Mouse (Mus musculus) MEL-GATA-1-ER (cell line): ENCODE results near the gene Atp8b2.

Experiments used
- DNase-seq: peaks from one replicate; pipeline ENCODE4 v3.0.0-alpha.2; 2012; ENCODE audit warnings: low read depth; ENCODE audit errors: extremely low read depth

Atp8b2 gene

DNA sequence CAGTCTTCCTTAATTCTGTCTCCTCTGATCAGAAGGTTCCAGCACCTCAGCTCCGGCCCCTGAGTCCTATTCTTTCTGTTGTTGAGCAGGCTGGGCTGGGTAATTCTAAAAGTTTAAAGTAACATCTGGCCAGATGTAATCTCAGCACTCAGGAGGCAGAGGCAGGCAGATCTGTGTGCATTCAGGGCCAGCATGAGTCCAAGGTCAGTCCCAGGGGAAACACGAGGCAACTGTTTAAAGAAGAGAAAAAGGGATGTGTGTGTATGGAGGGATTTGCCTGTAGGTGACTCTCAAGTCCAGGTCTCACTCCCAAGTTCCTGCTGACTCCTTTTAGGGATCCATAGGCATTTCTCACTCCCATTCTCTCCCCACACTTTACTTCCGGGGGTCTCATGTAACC is 55.5 kb downstream of the Atp8b2 start:
- no peak for DNase-seq

DNA sequence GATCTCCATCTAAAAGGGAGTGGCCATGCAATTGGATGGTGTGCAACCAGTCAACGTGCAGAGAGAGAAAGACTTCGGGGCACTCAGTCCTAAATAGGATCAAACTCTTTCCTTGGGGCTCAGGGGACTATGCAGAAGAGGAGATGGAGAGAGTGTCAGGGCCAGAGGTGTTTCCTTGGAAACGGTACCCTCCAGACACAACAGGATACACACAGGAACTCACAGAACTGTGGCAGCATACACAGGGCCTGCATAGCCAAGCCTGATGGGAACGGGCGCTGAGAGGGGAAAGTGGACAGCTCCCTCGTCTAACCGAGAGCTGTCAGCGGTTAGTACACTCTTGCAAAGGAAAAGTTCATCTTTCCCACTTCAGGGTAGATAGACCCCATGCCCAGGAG is 63.8 kb downstream of the Atp8b2 start:
- DNase-seq: no peak

GRCm38 (mm10) chr3:89898870-89899510 is 64.3 kb downstream of the Atp8b2 start:
- DNase-seq: no peak

- DNase-seq: no peak
Measured at GRCm38 (mm10) chr3:89898011-89898410, 65.3 kb downstream of the Atp8b2 start.

DNA sequence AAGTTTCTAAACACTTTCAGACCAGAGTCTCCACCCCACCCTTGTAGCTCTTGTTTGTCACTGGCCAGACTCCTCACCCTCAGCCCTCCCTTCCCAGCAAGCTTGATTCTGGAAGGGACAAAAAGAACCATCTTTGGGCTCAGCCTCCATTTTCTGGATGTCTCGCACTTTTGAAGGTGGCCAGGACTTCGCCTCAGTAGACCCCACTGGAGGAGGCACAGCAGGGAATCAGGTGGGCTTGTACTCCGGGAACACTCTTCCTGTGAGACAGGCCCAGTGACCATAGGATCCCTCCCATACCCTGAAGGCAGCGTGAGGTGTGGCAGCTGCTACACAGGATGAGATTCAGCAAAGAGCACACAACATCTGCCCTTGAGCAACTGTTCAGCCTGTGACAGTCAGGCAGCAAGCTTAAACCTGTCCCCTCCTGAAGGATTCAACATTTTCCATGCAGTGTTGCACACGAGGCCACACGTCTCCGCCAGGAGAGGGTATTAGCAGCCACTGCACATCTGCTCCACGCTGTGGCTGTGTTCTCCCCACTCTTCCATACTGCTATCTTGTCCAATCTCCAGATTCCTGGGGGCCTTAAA is 66.0 kb downstream of the Atp8b2 start:
- no peak for DNase-seq

- DNase-seq: no peak
Measured at GRCm38 (mm10) chr3:89896571-89896970, 66.7 kb downstream of the Atp8b2 start.

- DNase-seq: no peak
Measured at GRCm38 (mm10) chr3:89892517-89893106, 70.7 kb downstream of the Atp8b2 start.

- no peak for DNase-seq
Measured at GRCm38 (mm10) chr3:89891696-89892095, 71.6 kb downstream of the Atp8b2 start.

DNA sequence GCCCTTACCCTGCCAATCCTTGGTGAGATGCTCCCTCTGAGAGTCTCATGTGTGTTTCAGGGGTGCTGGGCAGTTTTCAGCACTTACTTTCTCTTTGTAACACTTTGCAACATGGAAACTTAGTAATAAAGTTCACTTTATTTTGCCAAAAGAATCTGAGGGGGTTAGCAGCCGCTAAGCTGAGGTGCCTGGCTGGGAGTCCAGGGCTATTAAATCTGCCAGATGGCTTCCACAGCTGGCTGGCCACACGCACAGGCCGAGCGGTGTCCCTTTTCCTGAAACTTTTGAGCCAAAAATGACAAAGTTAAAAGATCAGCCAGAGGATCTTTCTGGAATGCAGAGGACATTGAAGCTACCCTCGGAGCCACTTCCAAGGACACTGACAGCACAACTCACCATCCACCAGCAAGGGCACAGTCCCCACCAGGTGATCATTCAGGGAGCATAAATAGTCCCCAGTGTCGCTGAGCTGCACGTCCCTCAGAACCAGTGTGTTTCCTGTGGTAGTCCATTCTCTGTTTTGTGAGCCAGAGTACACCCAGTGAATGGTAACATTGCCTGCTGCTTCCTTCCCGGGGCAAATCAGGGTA is 73.4 kb downstream of the Atp8b2 start:
- DNase-seq: no peak
